Mouse (Mus musculus) right cerebral cortex, postnatal 14 days (tissue): ENCODE measurements around the gene Zfp488.

Experiments
- DNase-seq: peaks from one replicate; pipeline ENCODE4 v3.0.0; 2022

Gene Zfp488

DNA sequence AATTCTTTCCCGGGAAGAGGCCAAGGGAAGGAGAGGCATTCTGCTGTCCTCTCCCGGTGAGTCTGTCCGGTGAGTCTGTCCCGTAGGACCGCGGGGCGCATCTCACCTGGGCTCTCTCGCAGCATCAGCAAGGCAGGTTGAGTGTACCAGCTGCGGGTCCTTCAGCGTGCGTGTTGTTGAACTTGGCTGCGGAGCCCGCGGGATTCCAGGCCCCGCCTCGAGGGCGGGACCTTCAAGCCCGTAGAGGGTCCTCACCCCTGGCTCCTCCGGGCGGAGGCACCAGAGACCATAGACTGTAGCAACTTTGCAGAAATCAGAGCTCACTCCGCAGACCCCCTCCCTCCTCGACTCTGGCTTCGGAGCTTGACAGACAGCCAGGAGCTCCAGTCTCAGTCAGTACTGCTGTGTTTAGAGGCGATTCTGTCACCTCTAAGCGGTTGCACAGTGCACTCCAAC lies at the start of gene Zfp488:
Gene Zfp488 (minus strand): TSS at position 161 of the 456 bp plus-strand sequence.
- DNase-seq: no peak

DNA sequence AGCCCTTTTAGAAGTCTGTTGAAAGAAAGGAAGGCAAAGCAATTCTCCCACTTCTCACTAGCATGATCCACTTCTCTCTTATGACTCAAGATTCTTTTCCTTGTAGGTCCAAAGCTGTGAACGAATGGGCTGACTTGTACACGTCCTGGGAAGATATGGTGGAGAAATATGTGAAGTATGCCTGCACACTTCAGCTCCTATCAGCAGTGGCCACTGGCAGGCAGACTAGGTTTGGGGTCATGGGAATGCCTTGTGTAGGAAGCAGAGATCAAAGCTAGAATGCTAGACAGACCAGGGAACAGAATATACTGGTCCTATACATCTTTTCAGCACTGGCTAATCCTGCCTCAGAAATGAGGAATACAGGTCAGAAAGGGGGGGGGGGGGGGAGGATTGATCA lies 48.1 kb upstream of the Zfp488 start:
- no peak for DNase-seq

DNA sequence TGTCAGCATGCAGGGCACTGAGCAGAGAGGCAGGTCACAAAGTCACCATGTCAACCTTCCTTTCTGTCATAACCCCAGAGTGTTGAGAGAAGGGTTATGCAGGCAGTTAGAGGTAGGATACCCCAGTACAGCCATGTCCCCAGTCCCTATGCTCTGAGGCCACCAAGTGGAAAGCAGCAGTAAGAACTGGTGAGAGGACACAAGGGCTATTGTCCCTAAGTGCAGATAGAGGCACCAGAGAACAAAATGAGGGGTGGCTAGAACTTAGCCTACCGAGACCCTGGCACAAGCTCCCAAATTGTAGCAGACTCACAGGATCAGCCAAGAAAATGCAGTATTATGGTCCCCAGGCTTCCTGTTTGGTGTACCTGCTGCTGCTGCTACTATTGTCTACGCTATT lies 38.4 kb upstream of the Zfp488 start:
- no peak for DNase-seq

DNA sequence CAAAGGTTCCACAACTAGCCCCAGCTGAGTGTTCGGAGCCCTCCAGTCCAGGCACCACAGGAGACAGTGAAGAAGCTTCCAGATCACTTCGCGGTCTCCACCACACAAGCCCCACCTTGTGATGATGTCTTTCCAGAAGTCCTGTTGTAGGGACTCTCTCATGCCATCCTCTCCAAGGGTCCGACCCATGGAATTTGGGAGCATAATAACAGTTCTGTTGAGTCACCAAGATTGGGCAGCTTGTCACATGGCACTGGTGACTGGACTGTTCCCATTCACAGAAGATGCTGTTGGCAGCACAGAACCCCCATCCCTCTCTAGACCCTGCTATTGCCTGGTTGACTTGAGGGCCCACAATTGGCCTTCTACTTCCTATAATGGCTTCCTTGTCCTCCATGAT lies 37.8 kb upstream of the Zfp488 start, which contains the start of gene Gm5460:
Gene Gm5460 (plus strand): TSS at position 378 of the 400 bp plus-strand sequence.
- no peak for DNase-seq

DNA sequence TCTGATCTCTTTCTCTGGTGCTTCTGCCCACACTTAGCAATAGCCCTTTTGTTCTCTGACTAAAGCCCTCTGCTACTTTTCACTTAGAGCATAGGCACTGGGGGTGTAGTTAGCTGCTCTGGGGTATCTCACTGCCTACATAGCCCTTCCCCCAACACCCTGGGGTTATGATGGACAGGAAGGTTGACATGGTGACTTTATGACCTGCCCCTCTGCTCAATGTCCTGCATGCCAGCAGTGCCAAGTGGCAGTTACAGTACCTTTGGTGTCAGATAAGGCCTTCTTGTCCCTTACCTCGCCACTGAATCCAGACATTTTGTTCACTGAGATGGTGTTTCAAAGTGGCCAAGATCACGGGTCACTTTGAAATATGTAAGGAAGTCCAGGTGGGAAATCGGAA lies 36.5 kb upstream of the Zfp488 start, which contains the start of gene Gm30083:
Gene Gm30083 (minus strand): TSS at position 120 of the 400 bp plus-strand sequence.
- no peak for DNase-seq

DNA sequence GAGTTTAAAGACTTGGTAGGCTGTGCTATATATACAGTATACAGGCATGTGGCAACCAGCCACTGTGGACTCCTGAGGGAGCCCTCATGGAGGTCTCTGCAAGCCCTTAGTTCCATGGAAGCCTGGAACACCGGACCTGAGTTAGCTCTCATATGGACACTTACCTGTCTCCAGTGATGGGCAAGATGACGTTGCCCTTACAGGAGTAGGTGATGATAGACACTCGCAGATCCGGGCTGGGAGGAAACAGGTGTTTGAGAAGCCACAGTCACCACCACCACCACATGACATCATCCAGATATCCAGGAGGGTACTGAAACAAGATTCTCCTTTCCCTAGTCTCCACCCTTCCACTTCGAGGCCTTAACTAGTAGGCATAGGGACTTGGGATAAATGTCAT lies 23.8 kb upstream of the Zfp488 start:
- DNase-seq: no peak

DNA sequence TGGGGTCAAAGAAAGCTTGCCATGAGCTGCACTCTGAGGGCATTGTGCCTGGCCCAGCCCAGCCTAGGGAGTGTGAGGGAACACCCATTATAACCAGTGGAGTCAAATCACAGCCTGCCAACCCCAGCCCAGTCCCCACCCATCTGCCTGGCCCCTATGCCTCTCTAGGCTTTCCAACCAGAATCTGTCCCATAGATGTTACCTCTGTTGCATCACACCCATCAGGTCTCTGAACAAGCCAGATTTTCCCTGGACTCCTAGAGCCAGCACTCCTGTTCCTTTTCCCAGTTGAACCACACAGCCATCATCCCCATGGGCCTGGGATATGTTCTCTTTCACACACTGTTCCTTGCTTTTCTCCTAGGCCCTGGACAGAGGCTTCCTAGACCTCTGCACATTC lies 22.9 kb upstream of the Zfp488 start:
- DNase-seq: no peak

DNA sequence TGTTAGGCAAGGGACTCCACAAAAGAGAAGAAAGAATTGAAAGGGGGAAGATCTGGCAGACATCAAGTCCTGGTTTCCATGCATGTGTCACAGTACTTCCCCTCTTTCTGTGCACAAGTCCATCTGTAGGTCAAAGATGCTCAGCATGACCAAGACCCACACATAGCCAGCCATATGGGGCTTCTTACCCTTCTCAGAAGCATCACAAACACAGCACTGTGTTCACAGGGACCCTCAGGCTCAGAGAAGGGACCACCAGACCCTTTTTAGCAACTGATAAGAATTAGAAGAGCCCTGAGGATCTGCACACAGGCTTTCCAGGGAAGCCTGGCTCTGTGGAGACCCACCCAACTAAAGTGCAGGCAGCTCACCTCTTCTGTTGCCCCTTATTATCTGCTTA lies 21.5 kb upstream of the Zfp488 start:
- DNase-seq: no peak

DNA sequence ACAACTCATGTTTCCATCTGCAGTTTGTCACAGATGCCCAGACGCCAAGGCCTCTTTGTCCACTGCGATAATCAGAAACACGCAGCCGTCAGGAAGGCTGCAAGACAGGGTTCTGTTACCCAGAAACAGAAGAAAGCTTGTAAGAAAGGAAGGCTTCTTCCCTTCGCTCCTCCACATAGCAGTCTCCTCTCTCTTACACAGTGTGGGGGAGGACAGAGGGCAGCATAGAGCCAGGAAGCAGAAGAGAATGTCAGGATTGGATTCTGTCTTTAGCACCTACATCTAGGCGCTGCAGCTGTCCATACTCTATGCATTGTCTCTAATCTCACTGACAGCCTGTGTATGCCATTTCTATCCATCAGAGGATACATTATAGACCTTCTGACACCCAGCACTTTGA lies 18.9 kb upstream of the Zfp488 start:
- DNase-seq: no peak

DNA sequence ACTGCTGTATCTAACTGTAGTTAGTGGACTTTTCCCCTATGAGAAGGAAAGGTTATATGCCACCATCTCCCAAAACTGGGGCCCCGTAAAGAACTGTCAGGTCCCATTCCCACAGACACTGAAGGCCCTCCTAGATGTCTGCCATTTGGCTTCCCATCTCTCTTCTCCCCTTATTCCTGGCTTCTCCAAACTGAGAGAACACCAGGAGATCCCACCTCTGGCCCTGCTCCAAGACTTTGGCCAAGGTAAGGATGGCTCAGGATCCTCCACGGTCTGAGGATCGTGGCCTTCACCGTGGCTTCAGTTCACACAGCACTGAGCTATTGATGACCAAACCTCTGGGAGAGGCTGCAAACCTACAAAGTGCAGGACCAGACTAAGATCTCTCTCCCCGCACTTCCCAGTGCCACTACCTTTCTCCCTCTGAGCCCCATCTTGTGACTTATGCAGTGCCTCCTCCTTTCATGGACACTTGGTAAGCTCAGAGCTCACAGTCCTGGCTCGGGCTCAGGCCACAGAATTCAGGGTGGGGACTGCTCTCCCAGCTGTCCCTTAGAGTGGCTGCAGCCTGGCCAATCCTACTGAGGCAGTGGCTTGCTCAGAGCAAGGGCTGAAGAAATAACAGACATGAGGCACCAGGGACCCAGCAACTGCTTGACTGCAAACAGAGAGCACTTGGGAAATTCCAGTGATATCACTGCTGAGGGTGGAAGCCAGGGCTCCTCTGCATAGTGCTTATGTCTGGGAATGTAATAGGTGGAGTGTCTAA lies 15.1 kb upstream of the Zfp488 start:
- DNase-seq: no peak

DNA sequence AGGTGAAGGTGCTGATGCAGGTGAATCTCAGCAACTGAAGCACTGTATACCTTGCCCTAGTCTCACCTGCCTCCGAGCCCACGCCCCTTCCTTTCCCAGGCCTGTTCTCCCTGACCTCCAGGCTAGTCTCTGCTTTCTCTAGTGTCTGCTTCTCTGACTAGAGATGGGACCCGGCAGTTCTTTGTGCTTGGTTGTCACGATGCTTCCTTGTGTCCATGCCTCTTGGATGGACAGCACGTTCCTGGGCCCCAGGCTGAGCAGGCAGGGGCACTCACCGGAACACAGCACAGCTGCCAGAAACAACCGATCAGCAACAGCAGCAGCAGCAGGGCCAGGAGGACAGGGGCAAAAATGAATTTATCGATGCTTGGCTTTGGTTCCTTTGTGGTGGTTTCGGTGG lies 14.5 kb upstream of the Zfp488 start:
- no peak for DNase-seq

DNA sequence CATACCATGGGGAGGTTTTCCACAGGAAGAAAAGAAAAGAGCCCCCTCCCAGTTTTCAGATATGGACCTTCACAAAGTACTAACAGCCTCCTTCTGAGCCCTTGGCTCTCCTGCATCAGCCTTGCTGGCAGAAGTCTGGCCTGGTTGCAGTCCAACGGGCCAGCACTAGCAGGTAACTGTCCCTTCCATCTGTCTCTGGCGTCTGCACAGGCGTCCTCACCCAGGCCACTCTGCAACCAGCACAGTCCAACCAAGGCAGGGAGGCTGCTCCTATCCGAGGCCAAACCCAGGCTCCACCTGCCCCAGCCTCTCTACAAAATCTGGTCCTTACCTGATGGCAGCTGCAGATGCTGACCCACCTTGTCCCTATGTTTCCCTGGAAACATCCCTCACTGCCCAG lies 13.4 kb upstream of the Zfp488 start:
- DNase-seq: no peak

DNA sequence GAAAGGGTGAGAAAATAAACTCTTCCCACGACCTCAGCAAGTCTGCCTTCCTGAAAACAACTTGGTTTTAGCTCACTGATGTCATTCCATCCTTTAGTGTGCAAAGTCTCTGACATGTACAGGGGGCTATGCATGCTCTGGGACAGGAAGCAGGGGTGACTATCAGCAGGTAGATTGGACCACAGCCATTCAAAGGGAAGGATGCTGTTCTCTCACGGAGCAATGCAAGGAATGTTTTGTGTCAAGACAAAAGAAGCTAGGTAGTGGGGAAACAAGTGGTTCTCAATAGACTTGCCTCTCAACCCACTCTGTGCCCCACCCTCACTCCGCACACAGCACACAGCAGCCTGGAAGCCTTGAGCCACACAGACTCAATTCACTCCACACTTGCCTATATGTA lies 10.6 kb upstream of the Zfp488 start:
- DNase-seq: no peak

DNA sequence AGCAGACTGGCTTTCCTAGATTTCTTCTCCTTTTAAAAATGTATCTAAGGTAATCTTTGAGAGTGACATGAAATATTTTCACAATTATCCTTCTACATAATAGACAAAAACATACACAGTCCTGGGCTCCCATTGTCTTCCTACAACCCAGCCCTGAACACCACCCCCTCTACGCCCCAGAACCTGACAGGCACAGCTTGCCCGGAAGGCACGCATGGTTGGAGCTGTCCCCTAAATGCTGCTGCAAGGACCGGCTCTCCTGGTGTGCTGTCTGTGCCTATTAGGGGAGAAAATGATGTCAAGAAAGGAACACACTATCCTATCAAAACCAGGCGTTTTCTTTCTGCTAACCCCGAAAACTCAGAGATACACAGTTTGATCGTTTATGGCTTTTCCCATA lies 816 bp downstream of the Zfp488 start:
- no peak for DNase-seq

DNA sequence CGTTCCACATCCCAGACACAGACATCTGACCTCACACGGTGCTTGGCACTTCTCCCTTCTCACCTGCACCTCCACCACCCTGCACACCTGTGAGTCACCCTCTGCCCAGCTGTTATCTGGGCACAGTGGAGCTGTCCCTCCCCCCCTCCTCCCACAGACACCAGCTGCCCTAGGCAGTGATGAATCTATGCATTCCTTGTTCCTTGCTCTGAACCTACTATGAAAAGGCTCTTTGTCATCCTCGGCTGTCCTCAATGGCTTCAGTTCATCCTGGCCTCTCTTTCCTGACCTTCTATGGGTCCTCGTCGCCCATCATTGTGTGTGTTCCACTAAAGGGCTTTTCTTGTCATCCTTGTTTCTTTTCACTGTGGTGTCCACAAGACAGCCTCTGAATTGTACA lies 3.8 kb downstream of the Zfp488 start:
- DNase-seq: no peak

DNA sequence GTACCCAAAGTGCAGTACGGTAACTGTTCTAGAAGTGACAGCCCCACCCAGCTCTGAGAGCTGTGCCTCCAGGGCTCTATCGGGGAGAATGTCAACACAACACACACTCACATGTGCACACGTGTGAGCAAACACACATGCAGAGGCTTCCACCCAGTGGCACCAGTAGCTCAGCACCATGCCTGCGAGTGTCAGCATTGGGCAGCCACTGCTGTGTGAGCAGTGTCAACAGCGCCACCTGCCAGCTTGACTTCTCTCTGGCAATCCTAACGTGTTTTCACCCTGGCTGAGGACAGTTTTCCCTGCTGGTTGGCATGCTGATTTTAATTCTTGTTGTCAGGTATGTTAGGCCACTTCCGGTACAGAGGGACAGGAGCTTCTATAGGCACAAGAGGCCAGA lies 5.9 kb downstream of the Zfp488 start:
- DNase-seq: no peak

DNA sequence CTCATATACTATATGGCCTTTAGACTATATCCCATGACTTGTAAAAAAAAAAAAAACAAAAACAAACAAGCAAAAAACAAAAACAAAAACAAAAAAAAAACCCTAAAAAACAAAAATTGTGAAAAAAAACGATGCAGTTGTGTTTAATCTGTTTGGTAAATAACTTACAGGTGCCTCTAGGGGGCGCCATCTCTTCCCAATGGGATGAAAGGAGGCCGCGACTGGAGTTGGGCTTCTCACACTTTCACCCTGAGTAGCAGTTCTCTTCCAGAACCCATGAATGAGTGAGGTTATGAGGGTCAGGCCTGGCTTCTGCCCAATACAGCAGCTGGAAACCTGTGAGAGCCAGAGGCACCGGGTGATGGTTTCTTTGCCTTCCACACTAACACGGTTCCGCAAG lies 12.9 kb downstream of the Zfp488 start:
- DNase-seq: no peak

DNA sequence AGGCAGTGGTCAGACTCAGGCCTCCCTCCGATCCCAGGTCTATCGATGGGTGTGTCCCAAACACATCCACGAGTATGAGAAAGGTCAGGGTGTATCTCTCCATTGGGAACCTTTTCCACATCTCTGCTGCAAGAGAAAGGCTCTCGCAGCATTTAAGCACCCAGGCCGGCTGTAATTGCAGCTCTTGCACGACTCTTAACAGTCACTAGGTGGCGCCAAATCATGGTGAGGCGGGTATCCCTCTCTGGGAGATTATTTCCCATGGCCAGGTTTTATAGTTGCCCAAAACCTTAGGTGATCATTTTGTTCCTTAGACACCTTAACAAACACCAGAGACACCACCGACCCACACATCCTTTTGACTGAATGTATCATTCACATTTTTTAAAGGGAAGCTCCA lies 19.2 kb downstream of the Zfp488 start:
- peak; percentile 61 for DNase-seq

DNA sequence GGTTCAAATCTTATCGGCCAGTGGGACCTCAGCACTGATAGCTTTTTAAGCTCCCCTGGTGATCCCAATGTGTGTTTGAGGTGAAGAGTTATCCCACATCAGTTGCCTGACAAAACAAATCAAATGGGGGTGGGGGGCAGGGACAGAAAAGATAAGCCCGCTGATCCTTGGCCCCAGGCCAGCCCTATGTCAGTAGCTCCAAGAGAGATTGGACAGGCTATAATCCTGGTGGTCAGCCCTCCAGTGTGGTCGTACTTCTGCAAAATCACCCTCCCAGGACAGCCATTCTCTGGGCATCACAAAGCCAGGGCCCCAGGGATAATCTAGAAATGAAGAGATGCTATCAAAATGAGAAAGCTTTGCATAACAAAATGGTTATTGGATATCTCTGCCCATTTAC lies 19.7 kb downstream of the Zfp488 start:
- no peak for DNase-seq

DNA sequence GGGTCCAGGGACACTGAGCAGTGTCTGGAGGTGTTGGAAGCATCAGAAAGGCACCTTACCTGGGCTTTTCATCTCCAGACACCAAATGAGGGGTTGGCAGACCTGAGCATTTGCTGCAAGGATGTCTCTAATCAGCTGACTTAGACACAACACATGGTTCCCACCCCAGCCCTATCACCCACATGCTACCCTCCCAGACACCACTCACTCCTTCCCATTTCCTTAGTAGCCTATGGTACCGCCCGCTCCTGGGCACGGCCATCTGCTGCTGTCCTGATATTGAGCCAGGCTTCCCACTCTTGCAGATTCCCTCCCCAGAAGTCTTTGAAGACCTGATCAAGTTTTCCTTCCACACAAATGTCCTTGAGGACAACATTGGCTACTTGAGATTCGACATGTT lies 20.4 kb downstream of the Zfp488 start:
- DNase-seq: no peak

DNA sequence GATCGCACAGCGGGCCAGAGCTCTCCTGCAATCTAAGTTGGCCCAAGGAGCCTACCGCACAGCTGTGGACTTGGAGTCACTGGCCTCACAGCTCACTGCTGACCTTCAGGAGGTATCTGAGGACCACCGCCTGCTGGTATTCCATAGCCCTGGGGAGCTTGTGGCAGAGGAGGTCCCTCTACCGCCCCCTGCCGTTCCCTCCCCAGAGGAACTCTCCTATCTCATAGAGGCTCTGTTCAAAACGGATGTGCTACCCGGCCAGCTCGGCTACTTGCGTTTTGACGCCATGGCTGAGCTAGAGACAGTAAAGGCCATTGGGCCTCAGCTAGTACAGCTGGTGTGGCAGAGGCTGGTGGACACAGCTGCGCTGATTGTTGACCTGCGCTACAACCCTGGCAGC lies 22.5 kb downstream of the Zfp488 start:
- no peak for DNase-seq

DNA sequence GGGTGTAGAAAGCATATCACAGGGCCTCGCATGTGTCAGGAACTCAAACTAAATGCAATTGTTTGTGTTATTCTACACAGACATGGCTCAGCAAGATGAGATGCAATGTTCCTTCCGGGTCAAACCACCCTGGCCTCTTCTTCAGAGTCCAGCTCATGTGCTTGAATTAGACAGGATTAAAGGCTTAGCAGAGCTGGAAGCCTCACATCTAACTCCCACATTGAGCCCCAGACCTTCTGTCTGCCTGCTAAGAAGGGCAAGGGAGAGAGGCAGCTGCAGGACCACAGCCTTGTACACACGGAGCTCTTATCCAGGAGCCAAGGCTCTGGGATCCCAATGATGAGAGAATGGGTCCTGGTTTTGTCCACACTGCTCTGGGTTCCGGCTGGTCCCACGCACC lies 24.8 kb downstream of the Zfp488 start, which contains the start of gene Rbp3:
Gene Rbp3 (plus strand): TSS at position 243 of the 400 bp plus-strand sequence.
- DNase-seq: no peak

DNA sequence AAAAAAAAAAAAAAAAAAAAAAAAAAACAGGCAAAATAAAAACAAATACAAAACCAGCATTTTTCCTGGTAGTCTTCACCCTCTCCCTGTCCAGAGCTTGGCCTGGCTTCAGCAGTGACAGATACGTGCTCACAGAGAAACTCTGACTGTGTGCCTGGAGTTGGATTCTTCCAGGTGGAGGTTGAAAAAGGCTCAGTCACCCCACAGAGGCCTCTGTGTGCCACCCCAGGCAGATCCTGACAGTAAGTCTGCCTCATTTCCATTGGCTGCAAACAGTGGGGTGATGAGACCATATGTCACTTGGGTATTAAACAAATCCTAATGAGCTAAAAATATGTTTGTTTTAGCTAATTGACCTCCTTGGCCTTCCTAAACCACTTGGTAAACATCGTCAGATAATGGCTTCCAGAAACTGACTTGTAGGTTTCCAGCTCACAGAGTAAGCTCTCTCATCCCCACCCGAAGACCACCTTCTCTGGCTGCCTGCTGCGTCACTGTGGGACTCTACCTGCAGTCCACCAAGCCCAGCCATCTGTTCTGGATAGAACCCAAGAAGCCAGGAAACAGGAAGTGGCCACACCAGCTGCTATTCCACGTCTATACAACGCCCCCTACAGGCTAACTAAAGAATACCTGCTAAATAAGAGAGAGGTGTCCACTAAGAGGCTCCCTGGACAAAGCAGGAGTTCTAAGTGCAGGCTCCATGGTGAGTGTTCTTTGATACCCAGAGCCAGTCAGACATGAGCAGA lies 26.2 kb downstream of the Zfp488 start:
- DNase-seq: no peak

DNA sequence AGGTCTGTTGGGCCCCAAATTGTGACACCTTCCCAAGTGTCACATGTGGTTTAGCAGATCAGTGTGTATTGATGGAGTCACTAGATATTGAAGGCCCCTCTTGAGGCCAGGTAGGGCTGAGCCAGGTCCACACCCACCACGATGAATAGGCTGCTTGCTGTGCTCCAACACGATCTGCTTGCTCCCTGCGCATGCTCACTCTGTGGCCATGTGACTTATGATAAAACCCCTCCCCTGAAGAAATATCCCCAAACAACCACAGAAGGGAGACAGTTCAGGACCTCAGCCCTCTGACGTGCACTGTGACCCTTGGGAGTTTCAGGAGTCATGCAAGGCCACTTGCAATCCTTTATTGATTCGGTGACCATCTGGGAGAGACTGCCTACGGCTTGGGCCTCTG lies 32.4 kb downstream of the Zfp488 start:
- no peak for DNase-seq
